Comparison of ENCODE assay signal across 8 mouse cellular contexts in genomic region chr16:93717299-93717703, GRCm38 (mm10). TPM values are rescaled to one million over a fixed set of nuclear protein-coding genes. Genes with fewer than 3 reads are reported as not detected.
DNase-seq lines count a peak whose midpoint lies in the region; ATAC-seq lines count a peak whose summit lies in the region.

No protein-coding gene starts in this region.

- ATAC-seq in granulocyte monocyte progenitor cell, adult 5-6 weeks (replicated peaks; ENCODE audit: poor library complexity, severe bottlenecking), result no peak

- DNase-seq in layer of hippocampus, adult 11-12 months (ENCODE audit: low spot score), result peak; percentile 75
- DNase-seq in layer of hippocampus, adult 9-10 months (ENCODE audit: low spot score), result no peak
- DNase-seq in embryo, embryonic 10 days (ENCODE audit: low spot score), result peak; percentile 63
- DNase-seq in heart, adult 11 months, result peak; percentile 99
- DNase-seq in layer of hippocampus, adult 18-20 months (ENCODE audit: low spot score in 2 of 2), result peak; percentile 51 to 78
- DNase-seq in lung, postnatal 14 days, result peak; percentile 86
- DNase-seq in right cerebral cortex, postnatal 10 days (ENCODE audit: low spot score in 2 of 2), result peak; percentile 74 to 76

RNA-seq across cellular contexts. Expression of gene Dop1b, which starts 5.6 kb away (rescaled TPM):
- total RNA-seq in layer of hippocampus, adult 18-20 months (2021), result 10 to 100 TPM; 90.5 to 95.7 TPM
- total RNA-seq in granulocyte monocyte progenitor cell, adult 5-6 weeks (2014; fragmentation: Nextera tagmentation), result 15.8 and 21.4 TPM in 2 replicates
- 2.2 and 5.0 TPM in 2 replicates for total RNA-seq in granulocyte monocyte progenitor cell, adult 5-6 weeks (2017)

RNA-seq across cellular contexts. Expression of gene Cbr3, which starts 34.3 kb away (rescaled TPM):
- 10 to 100 TPM; 16.2 to 18.5 TPM for total RNA-seq in layer of hippocampus, adult 18-20 months (2021)
- 1.2 TPM in 1 of 2 replicates, not detected in the other for total RNA-seq in granulocyte monocyte progenitor cell, adult 5-6 weeks (2014; fragmentation: Nextera tagmentation)
- 0.65 and 0.72 TPM in 2 replicates for total RNA-seq in granulocyte monocyte progenitor cell, adult 5-6 weeks (2017)

Comparison
In these comparisons a context has a peak if more than half of its experiments do, and no peak if none do; other contexts are left out.
1. RNA of gene Dop1b, which starts 5.6 kb away (total RNA-seq): 90.5 to 95.7 TPM in layer of hippocampus, adult 18-20 months; 2.2 to 21.4 TPM in granulocyte monocyte progenitor cell, adult 5-6 weeks; every median in the first group is over 4 times any median in the second.
2. RNA of gene Cbr3, which starts 34.3 kb away (total RNA-seq): 16.2 to 18.5 TPM in layer of hippocampus, adult 18-20 months; 0.65 to 1.2 TPM in granulocyte monocyte progenitor cell, adult 5-6 weeks; every median in the first group is over 4 times any median in the second.